Mouse (Mus musculus) forebrain, embryonic 13.5 days (tissue): ENCODE results near the gene Txndc11. TPM values are rescaled to one million over a fixed set of nuclear protein-coding genes. Genes with fewer than 3 reads are reported as not detected.

Experiments
- ATAC-seq: fragments of 200-750 bp; cut with Nextera tagmentation; 2 replicates; pipeline ENCODE4 v1.8.0; 2017
- H3K27ac ChIP-seq: fragments of 300-500 bp; sonication (generic); 2 replicates; pipeline ENCODE4 v1.5.1; 2015; ENCODE audit warnings: inconsistent platforms, mild to moderate bottlenecking, moderate library complexity
- H3K27me3 ChIP-seq: fragments of 300-500 bp; sonication (generic); 2 replicates; pipeline ENCODE4 v1.6.1; 2015; ENCODE audit warnings: mild to moderate bottlenecking, inconsistent platforms
- H3K36me3 ChIP-seq: fragments of 300-500 bp; sonication (generic); 2 replicates; pipeline ENCODE4 v1.6.1; 2015; ENCODE audit warnings: mild to moderate bottlenecking, inconsistent platforms; ENCODE audit not compliant: poor library complexity, severe bottlenecking
- H3K4me1 ChIP-seq: fragments of 300-500 bp; sonication (generic); 2 replicates; pipeline ENCODE4 v1.6.1; 2015; ENCODE audit warnings: inconsistent platforms
- H3K4me2 ChIP-seq: fragments of 300-500 bp; sonication (generic); 2 replicates; pipeline ENCODE4 v1.6.1; 2015; ENCODE audit warnings: inconsistent platforms, mild to moderate bottlenecking, moderate library complexity
- H3K4me3 ChIP-seq: fragments of 300-500 bp; sonication (generic); 2 replicates; pipeline ENCODE4 v1.5.1; 2015; ENCODE audit warnings: mild to moderate bottlenecking, inconsistent platforms
- H3K9ac ChIP-seq: fragments of 300-500 bp; sonication (generic); 2 replicates; pipeline ENCODE4 v1.6.1; 2015; ENCODE audit warnings: mild to moderate bottlenecking, inconsistent platforms
- H3K9me3 ChIP-seq: fragments of 300-500 bp; sonication (generic); replicated peaks from 2 replicates; pipeline ENCODE4 v1.6.1; 2016; ENCODE audit warnings: inconsistent platforms
- WGBS: fragments of 180-500 bp; shearing (Covaris S2); methylation state at CpG from one replicate; pipeline ENCODE4 v1.1.7; 2015; 5-methylcytosine and 5-hydroxymethylcytosine counted together
- polyA plus RNA-seq: library from polyadenylated mRNA; unstranded; fragments of >200 nt; fragmentation: Nextera tagmentation; extraction: Ambion mirVana; gene quantifications from 2 replicates; pipeline ENCODE4 v1.2.1, GENCODE M21; 2015

Txndc11 gene
- polyA plus RNA-seq, 1 experiment from 2014 or later = 26.4 TPM

DNA sequence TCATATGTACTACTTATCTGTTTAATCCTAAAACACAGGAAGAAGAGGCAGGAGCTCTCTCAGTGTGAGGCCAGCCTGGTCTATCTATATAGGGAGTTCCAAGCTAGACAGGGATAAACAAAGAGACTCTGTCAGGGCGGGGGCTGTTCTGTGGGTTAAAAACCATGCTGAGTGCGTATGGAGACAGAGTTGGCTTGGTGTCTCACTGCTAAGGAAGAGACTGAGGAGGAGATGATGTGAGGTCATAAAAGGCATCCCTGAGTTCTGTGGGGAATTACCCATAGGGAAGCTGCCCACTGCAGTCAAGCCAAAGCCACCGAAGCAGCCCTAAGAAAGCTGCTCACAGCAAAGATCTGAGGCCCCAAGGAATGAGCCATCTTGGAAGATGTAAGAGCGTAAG lies 73.8 kb downstream of the Txndc11 start, which contains the start of gene Snn:
TSS of gene Snn (plus strand) at position 301 of the 400 bp plus-strand sequence.
- Histone ChIP-seq H3K9me3 (no peaks in the 10 kb centered on the region), H3K9ac (no peak within 1 kb of the TSS), H3K27me3 (no peaks in the 10 kb centered on the region), H3K4me3 (no peak within 1 kb of the TSS), H3K4me1 (peaks cover 28% of the 10 kb centered on the region), H3K4me2 (no peak within 1 kb of the TSS), H3K36me3 (no peaks in the 10 kb centered on the region), H3K27ac (no peak within 1 kb of the TSS)
- WGBS = 90% methylated on average over 4 of the region's 4 CpGs
- ATAC-seq = no peak

DNA sequence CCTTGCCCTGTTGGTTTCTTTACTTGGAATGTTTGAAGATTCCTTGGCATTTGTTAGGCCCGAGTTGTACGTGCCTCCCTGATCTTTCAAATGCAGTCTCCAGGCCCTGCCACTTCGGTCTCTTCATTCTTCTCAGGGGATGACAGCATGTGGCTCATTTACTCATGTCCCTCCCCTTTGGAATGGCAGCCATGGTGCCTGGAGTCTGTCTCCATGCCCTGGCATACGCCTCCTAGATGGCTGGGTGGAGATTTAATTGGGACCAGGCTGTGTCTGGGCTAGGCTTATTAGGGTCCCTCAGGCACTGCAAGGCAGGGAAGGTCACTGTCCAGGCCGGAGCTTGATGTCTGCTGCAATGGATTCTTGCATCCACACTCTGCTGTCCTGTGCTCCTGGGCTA lies 78.5 kb downstream of the Txndc11 start:
- Histone ChIP-seq H3K4me3 (no peak overlapping the region), H3K4me2 (no peak overlapping the region), H3K9me3 (no peaks in the 10 kb centered on the region), H3K27ac (no peak overlapping the region), H3K27me3 (no peaks in the 10 kb centered on the region), H3K36me3 (no peaks in the 10 kb centered on the region), H3K9ac (no peak overlapping the region), H3K4me1 (peaks cover 3% of the 10 kb centered on the region; the same call in 1 of the 2 replicates)
- 67% methylated on average over 5 of the region's 5 CpGs for WGBS
- no peak for ATAC-seq

DNA sequence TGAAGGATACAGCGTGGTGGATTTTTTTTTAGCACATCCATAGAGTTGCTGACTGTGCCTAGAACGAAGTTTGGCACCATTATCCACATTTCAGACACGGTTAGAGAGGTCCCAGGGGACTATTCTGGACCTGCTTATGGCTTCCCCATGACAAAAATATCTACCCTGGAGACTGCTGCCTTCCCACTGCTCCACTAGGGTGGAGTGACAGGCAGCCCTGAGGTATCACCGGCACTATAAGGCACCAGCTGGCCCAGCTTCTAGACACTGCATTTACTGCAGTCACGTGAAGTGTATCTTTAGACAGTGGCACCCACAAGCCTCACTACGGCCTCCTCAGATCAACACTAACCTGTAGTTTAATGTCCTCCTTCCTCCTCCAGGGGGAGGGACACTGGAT lies 79.6 kb downstream of the Txndc11 start:
- no peaks in the 10 kb centered on the region for H3K9me3 ChIP-seq
- no peak overlapping the region for H3K4me3 ChIP-seq
- no peak for ATAC-seq
- 88% methylated on average over 6 of the region's 6 CpGs for WGBS
- no peak overlapping the region for H3K4me2 ChIP-seq
- no peaks in the 10 kb centered on the region for H3K36me3 ChIP-seq
- no peaks in the 10 kb centered on the region for H3K27me3 ChIP-seq
- H3K27ac ChIP-seq = no peak overlapping the region
- H3K4me1 ChIP-seq = peaks cover 3% of the 10 kb centered on the region; the same call in 1 of the 2 replicates
- H3K9ac ChIP-seq = no peak overlapping the region

DNA sequence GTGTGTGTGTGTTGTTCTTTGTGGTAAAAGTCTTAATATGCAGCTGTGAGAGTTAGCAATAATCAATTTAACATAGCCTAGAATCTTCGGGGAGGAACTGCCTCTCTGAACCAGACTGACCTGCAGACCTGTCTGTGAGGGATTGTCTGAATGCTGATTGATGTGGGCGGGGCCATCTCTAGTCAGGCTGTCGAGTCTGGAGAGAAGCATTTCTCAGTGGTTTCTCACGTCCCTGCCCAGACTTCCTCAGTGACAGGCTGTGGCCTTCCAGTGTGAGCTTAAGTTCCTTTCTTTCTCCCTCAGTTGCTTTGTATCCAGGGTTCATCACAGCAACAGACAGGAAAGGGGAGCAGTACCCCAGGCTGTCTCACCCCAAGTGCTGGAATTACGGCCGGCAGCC lies 80.0 kb downstream of the Txndc11 start:
- WGBS = 73% methylated on average over 6 of the region's 6 CpGs
- H3K27ac ChIP-seq = no peak overlapping the region

DNA sequence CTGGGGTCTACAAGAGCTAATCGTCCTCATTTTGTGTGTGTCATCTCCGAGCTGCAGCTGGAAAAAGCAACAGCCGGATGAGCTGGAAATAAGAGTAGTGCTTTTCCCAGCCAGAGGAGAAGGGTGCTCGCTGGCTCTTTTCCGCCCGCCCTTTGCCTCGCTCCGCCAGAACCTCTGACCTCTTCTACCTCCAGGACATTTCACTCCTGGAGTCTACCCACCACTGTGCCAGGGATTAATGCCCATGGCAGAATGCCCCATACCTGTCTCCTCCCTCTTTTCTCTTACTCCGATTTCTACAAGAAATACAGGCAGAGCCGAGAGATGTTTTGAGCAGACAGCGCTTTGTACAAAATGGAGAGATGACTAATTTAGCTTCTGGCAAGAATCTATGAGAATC lies 83.3 kb downstream of the Txndc11 start:
- H3K4me2 ChIP-seq = no peak overlapping the region
- no peak for ATAC-seq
- WGBS = 89% methylated on average over 11 of the region's 11 CpGs
- H3K9me3 ChIP-seq = no peaks in the 10 kb centered on the region
- H3K4me3 ChIP-seq = no peak overlapping the region
- peaks cover 3% of the 10 kb centered on the region; the same call in 1 of the 2 replicates for H3K4me1 ChIP-seq
- H3K27me3 ChIP-seq = no peaks in the 10 kb centered on the region
- H3K9ac ChIP-seq = no peak overlapping the region
- H3K36me3 ChIP-seq = no peaks in the 10 kb centered on the region
- H3K27ac ChIP-seq = no peak overlapping the region

More for the DNA sequence above, 80.0 kb downstream of the Txndc11 start:
- H3K27me3 ChIP-seq = no peaks in the 10 kb centered on the region
- ATAC-seq = no peak
- H3K4me3 ChIP-seq = no peak overlapping the region
- no peak overlapping the region for H3K4me2 ChIP-seq
- no peaks in the 10 kb centered on the region for H3K9me3 ChIP-seq
- no peak overlapping the region for H3K9ac ChIP-seq
- H3K36me3 ChIP-seq = no peaks in the 10 kb centered on the region
- H3K4me1 ChIP-seq = peaks cover 3% of the 10 kb centered on the region; the same call in 1 of the 2 replicates

DNA sequence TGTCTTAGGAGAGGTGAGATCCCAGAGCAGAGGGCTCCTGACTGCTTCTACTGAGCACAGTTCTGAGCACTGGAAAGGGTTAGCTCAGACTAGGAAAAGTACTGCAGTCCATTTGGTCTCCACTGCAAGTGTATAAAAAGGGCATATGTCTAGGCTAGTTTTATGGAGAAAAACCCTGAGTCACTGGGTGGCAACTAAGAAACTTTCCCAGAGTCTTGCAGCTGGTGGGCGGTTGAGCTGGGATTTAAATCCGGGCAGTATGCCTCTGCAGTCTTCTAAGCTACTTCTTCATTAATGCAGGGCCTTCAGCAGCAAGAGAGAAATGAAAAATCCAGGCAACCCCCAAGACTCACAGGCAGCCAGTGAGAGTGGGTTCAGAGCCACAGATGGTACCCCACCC lies 84.2 kb downstream of the Txndc11 start:
- Histone ChIP-seq H3K4me1 (peaks cover 3% of the 10 kb centered on the region; the same call in 1 of the 2 replicates), H3K27ac (no peak overlapping the region), H3K9ac (no peak overlapping the region), H3K4me3 (no peak overlapping the region), H3K9me3 (no peaks in the 10 kb centered on the region), H3K4me2 (no peak overlapping the region), H3K27me3 (no peaks in the 10 kb centered on the region), H3K36me3 (no peaks in the 10 kb centered on the region)
- no peak for ATAC-seq
- WGBS = 91% methylated on average over 2 of the region's 2 CpGs

DNA sequence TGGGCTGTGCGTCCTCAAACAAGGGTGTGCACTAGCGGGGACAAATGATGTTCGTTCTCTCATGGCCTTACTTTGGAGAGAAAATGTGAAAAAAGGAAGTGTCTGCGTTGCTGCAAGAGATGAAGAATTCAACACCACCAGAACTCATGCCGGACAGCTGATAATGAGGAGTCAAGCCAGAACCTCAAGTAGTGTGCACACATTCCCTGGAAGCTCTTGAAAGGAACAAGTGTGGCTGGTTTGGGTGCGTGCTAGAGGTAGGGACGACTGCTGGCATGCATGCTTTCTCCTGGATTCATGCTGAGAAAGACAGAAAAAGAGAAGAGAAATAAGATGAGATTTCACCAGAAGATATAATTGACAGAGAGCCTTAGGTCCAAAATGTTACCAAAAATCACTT lies 87.3 kb downstream of the Txndc11 start:
- no peak overlapping the region for H3K27ac ChIP-seq
- no peak overlapping the region for H3K4me2 ChIP-seq
- H3K4me3 ChIP-seq = no peak overlapping the region
- H3K9me3 ChIP-seq = no peaks in the 10 kb centered on the region
- 85% methylated on average over 7 of the region's 7 CpGs for WGBS
- H3K4me1 ChIP-seq = no peaks in the 10 kb centered on the region
- H3K9ac ChIP-seq = no peak overlapping the region
- no peak for ATAC-seq
- H3K36me3 ChIP-seq = no peaks in the 10 kb centered on the region
- H3K27me3 ChIP-seq = no peaks in the 10 kb centered on the region

DNA sequence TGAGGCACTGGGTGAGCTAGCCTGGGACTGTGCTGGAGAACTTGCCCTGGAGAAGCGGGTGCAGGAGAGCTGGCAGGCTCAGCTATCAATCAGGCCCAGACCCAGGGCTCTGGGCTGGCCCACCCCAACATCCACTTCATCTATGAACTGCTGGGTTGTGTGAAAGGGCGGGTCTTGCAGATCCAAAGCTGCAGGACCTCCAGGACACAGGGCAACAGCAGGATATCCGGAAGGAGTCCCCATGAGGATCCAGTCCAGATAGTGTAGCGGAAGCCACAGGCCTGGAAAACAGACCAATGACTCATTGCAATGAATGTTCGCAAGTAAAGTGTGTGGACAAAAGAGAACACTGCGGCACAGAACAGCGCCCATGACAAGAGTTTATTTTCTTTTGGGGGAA lies 88.0 kb downstream of the Txndc11 start:
- Histone ChIP-seq H3K4me3 (no peak overlapping the region), H3K4me1 (no peaks in the 10 kb centered on the region), H3K27me3 (no peaks in the 10 kb centered on the region), H3K9me3 (no peaks in the 10 kb centered on the region), H3K4me2 (no peak overlapping the region), H3K9ac (no peak overlapping the region), H3K36me3 (no peaks in the 10 kb centered on the region), H3K27ac (no peak overlapping the region)
- ATAC-seq = no peak
- 90% methylated on average over 7 of the region's 7 CpGs for WGBS

DNA sequence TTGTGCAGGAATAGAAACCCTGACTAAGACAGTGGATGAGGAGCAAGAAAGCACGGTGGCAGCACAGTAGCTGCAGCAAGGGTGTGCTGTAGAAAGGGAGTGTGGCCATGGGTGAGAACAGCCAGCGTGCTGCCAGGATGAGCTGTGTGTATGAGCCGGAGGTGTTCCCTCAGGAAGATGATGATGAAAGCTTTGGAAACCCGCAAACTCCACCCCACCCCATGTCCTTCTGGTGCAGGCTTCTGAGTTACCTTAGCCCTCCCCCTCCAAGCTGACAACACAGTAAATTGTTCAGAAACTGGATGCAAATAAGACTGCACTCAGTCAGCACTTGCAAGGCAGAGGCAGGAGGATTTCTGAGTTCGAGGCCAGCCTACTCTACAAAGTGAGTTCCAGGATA lies 91.2 kb downstream of the Txndc11 start:
- WGBS = 94% methylated on average over 5 of the region's 5 CpGs
- Histone ChIP-seq H3K4me2 (no peak overlapping the region), H3K27ac (no peak overlapping the region), H3K4me1 (no peaks in the 10 kb centered on the region), H3K27me3 (no peaks in the 10 kb centered on the region), H3K9me3 (no peaks in the 10 kb centered on the region), H3K4me3 (no peak overlapping the region), H3K36me3 (no peaks in the 10 kb centered on the region), H3K9ac (no peak overlapping the region)
- ATAC-seq = no peak

DNA sequence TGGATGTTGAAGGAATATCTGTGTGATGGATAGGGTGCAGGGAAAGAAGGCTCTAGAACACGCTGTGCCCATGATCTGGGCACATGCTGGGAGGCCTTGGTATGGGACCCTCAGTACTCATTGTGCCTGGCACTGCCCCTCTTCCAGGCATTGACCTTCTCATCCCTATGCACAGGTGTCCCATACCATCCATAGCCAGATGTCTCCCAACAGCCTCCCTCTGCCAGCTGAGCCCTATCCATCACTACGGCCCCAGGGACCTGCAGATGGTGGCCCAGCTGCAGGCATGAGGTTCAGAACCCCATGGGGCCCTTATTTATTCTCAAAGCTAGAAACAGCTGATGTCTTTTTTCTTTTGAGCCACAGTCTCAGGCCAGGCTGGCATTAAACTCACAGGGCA lies 93.8 kb downstream of the Txndc11 start:
- Histone ChIP-seq H3K4me2 (no peak overlapping the region), H3K4me3 (no peak overlapping the region), H3K27me3 (no peaks in the 10 kb centered on the region), H3K4me1 (no peaks in the 10 kb centered on the region), H3K9me3 (no peaks in the 10 kb centered on the region), H3K9ac (no peak overlapping the region), H3K36me3 (no peaks in the 10 kb centered on the region), H3K27ac (no peak overlapping the region)
- WGBS = 64% methylated on average over 2 of the region's 2 CpGs
- ATAC-seq = no peak

DNA sequence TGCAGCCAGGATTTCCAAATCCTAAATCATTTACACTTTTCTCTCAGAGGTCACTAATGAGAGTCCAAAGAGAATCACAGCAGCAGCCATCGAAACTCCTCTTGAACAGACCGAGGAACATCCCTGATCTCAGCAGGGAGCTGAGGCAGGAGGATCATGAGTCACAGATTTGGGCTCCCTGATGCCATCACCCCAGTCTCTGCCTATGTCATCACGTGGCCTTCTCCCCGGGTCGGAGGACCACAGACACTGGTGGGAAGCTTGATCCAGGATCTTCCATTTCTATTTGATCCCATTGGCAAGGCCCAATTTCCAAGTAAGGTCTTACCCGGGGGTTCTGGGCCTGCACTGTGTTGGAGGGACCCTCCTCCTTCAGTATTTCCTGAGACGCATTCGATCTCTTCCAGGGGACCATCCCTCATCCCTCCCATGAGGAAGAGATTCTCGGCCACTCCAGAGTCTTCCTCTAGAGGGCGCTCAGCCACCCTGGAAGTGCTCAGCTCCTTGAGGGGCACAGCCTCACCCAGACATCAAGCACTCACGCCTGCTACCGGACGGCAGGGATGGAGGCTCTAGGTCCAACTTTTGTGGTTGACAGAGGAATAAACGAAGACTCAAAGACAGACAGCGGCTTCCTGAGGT lies 98.5 kb downstream of the Txndc11 start:
- no peak overlapping the region for H3K9ac ChIP-seq
- WGBS = 25% methylated on average over 15 of the region's 15 CpGs
- H3K27ac ChIP-seq = no peak overlapping the region
- H3K4me1 ChIP-seq = no peaks in the 10 kb centered on the region
- H3K36me3 ChIP-seq = no peaks in the 10 kb centered on the region
- H3K4me3 ChIP-seq = no peak overlapping the region
- no peaks in the 10 kb centered on the region for H3K9me3 ChIP-seq
- H3K27me3 ChIP-seq = no peaks in the 10 kb centered on the region
- no peak overlapping the region for H3K4me2 ChIP-seq
- peak; percentile 77; the same call in 1 of the 2 replicates for ATAC-seq

DNA sequence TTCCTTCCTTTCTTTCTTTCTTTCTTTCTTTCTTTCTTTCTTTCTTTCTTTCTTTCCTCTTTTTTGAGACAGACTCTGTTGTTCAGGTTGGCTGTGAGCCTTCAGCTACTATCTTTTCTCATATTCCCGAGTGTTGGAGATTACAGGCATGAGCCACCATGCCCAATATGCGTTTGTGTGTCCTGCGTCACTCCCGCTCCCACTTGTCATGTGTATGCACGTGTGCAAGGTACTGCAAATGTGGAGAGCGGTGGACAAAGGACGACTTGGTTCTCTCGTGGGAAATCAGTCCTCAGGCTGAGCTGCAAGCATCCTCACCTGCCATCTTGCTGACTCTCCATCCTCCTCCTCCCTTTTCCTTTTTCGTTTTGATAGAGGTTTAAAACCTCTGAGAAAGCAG lies 99.2 kb downstream of the Txndc11 start:
- WGBS = 83% methylated on average over 9 of the region's 9 CpGs
- H3K4me2 ChIP-seq = no peak overlapping the region
- no peak for ATAC-seq

DNA sequence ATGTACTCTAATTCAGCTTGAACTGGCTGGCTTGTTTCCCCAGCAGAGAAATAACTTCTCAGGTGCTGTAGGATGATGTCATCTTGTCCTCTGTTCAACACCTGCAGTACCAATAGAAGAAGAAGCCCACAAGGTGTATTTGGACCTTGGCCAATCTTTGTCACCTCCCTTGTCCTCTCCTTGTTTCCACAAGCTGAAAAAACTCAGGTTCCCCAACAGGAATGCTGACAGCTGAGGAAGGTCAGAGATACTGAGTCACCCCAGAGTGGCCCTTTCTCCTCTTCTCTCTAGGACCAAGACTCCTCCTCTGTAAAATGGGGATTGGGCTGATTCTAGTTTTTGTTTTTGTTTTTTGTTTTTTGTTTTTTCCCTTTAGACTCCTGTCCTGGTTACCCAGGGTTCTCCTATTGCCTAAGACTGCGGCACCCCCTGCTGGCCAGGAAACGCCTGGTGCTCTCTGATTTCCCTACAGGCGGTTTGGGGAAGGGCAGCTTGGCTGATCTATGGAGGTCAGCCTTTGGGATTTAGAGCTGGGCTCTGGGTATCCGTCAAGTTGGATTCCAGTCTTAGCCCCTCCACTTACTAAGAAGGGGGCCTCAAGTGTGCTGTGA lies 100.2 kb downstream of the Txndc11 start:
- H3K4me3 ChIP-seq = no peak overlapping the region
- H3K27me3 ChIP-seq = no peaks in the 10 kb centered on the region
- no peak overlapping the region for H3K9ac ChIP-seq
- H3K36me3 ChIP-seq = no peaks in the 10 kb centered on the region
- no peaks in the 10 kb centered on the region for H3K4me1 ChIP-seq
- no peak overlapping the region for H3K27ac ChIP-seq
- H3K4me2 ChIP-seq = no peak overlapping the region
- under 1% methylated on average over 4 of the region's 4 CpGs for WGBS
- H3K9me3 ChIP-seq = no peaks in the 10 kb centered on the region
- ATAC-seq = peak; percentile 74

More for the DNA sequence above, 99.2 kb downstream of the Txndc11 start:
- Histone ChIP-seq H3K27ac (no peak overlapping the region), H3K36me3 (no peaks in the 10 kb centered on the region), H3K9ac (no peak overlapping the region), H3K4me3 (no peak overlapping the region), H3K27me3 (no peaks in the 10 kb centered on the region), H3K4me1 (no peaks in the 10 kb centered on the region), H3K9me3 (no peaks in the 10 kb centered on the region)
